Mouse (Mus musculus) forebrain, embryonic 10.5 days (tissue): Measurements from ENCODE around the gene Ina. TPM values are rescaled to one million over a fixed set of nuclear protein-coding genes. Genes with fewer than 3 reads are reported as not detected.

Experiments used
- DNase-seq: peaks from one replicate; pipeline ENCODE4 v3.0.0-alpha.2; 2017; ENCODE audit warnings: low spot score; ENCODE audit errors: extremely low spot score
- H3K27ac ChIP-seq: fragments of 300-500 bp; sonication (generic); 2 replicates; pipeline ENCODE4 v1.5.1; 2016; ENCODE audit warnings: mild to moderate bottlenecking
- H3K27me3 ChIP-seq: fragments of 300-500 bp; sonication (generic); 2 replicates; pipeline ENCODE4 v1.6.1; 2016; ENCODE audit warnings: mild to moderate bottlenecking; ENCODE audit not compliant: poor library complexity, severe bottlenecking
- H3K36me3 ChIP-seq: fragments of 300-500 bp; sonication (generic); replicated peaks from 2 replicates; pipeline ENCODE4 v1.6.1; 2016; ENCODE audit warnings: mild to moderate bottlenecking, moderate library complexity
- H3K4me1 ChIP-seq: fragments of 300-500 bp; sonication (generic); 2 replicates; pipeline ENCODE4 v1.6.1; 2016
- H3K4me3 ChIP-seq: fragments of 300-500 bp; sonication (generic); 2 replicates; pipeline ENCODE4 v1.5.1; 2016; ENCODE audit warnings: mild to moderate bottlenecking, moderate library complexity
- H3K9me3 ChIP-seq: fragments of 300-500 bp; sonication (generic); 2 replicates; pipeline ENCODE4 v1.6.1; 2016; ENCODE audit warnings: mild to moderate bottlenecking, moderate library complexity
- WGBS: fragments of 180-500 bp; shearing (Covaris S2); methylation state at CpG from one replicate; pipeline ENCODE4 v1.1.7; 2016; 5-methylcytosine and 5-hydroxymethylcytosine counted together
- polyA plus RNA-seq: library from polyadenylated mRNA; unstranded; fragments of >200 nt; fragmentation: Nextera tagmentation; extraction: Ambion mirVana; gene quantifications from 2 replicates; pipeline ENCODE4 v1.2.1, GENCODE M21; 2016

The Ina gene
- polyA plus RNA-seq, 1 experiment from 2014 or later: 15.8 TPM

- no peak overlapping the region for H3K4me3 ChIP-seq
- H3K27me3 ChIP-seq: peaks cover 30% of the 10 kb centered on the region
- no peak overlapping the region for H3K27ac ChIP-seq
- H3K9me3 ChIP-seq: no peaks in the 10 kb centered on the region
- 93% methylated on average over 7 of the region's 7 CpGs for WGBS
- H3K4me1 ChIP-seq: peaks cover 10% of the 10 kb centered on the region
- H3K36me3 ChIP-seq: no peaks in the 10 kb centered on the region
- DNase-seq: no peak
Observed at GRCm38 (mm10) chr19:47009420-47009819, 5.1 kb upstream of the Ina start.

GRCm38 (mm10) chr19:47009943-47010342 is 4.6 kb upstream of the Ina start:
- Histone ChIP-seq H3K4me1 (peaks cover 15% of the 10 kb centered on the region), H3K27me3 (peaks cover 36% of the 10 kb centered on the region), H3K36me3 (no peaks in the 10 kb centered on the region), H3K27ac (no peak overlapping the region), H3K9me3 (no peaks in the 10 kb centered on the region), H3K4me3 (no peak overlapping the region)
- 94% methylated on average over 5 of the region's 5 CpGs for WGBS
- DNase-seq: no peak

- H3K4me1 ChIP-seq: peaks cover 32% of the 10 kb centered on the region
- no peaks in the 10 kb centered on the region for H3K9me3 ChIP-seq
- 92% methylated on average over 15 of the region's 15 CpGs for WGBS
- no peak overlapping the region for H3K4me3 ChIP-seq
- H3K36me3 ChIP-seq: no peaks in the 10 kb centered on the region
- H3K27ac ChIP-seq: no peak overlapping the region
- H3K27me3 ChIP-seq: peaks cover 62% of the 10 kb centered on the region
- no peak for DNase-seq
Observed at GRCm38 (mm10) chr19:47012521-47013130, 1.9 kb upstream of the Ina start.

GRCm38 (mm10) chr19:47013340-47014158 is 949 bp upstream of the Ina start:
- Histone ChIP-seq H3K27me3 (peaks cover 67% of the 10 kb centered on the region), H3K36me3 (no peaks in the 10 kb centered on the region), H3K27ac (peak overlapping the region; percentile 52; the same call in 1 of the 2 replicates), H3K4me1 (peaks cover 40% of the 10 kb centered on the region), H3K4me3 (peak overlapping the region; percentile 57), H3K9me3 (no peaks in the 10 kb centered on the region)
- no peak for DNase-seq
- WGBS: 10% methylated on average over 20 of the region's 20 CpGs

- peaks cover 43% of the 10 kb centered on the region for H3K4me1 ChIP-seq
- peaks cover 68% of the 10 kb centered on the region for H3K27me3 ChIP-seq
- WGBS: under 1% methylated on average over 11 of the region's 11 CpGs
- H3K27ac ChIP-seq: peak overlapping the region; percentile 52; the same call in 1 of the 2 replicates
- no peaks in the 10 kb centered on the region for H3K36me3 ChIP-seq
- DNase-seq: no peak
- H3K4me3 ChIP-seq: peak overlapping the region; percentile 57
- no peaks in the 10 kb centered on the region for H3K9me3 ChIP-seq
Observed at GRCm38 (mm10) chr19:47014159-47014446, 395 bp upstream of the Ina start.

GRCm38 (mm10) chr19:47015396-47015795 is 898 bp downstream of the Ina start:
- Histone ChIP-seq H3K4me1 (peaks cover 51% of the 10 kb centered on the region), H3K9me3 (no peaks in the 10 kb centered on the region), H3K27me3 (peaks cover 72% of the 10 kb centered on the region), H3K27ac (no peak overlapping the region), H3K4me3 (peak overlapping the region; percentile 57), H3K36me3 (no peaks in the 10 kb centered on the region)
- WGBS: under 1% methylated on average over 37 of the region's 37 CpGs
- peak; percentile 32 for DNase-seq

- Histone ChIP-seq H3K4me1 (peaks cover 51% of the 10 kb centered on the region), H3K36me3 (no peaks in the 10 kb centered on the region), H3K27ac (no peak overlapping the region), H3K4me3 (peak overlapping the region; percentile 57), H3K27me3 (peaks cover 72% of the 10 kb centered on the region), H3K9me3 (no peaks in the 10 kb centered on the region)
- no peak for DNase-seq
- 3% methylated on average over 9 of the region's 9 CpGs for WGBS
Observed at GRCm38 (mm10) chr19:47015965-47016364, 1.5 kb downstream of the Ina start.

GRCm38 (mm10) chr19:47016487-47016886 is 2.0 kb downstream of the Ina start:
- under 1% methylated on average over 14 of the region's 15 CpGs for WGBS
- no peak overlapping the region for H3K27ac ChIP-seq
- peaks cover 71% of the 10 kb centered on the region for H3K27me3 ChIP-seq
- no peaks in the 10 kb centered on the region for H3K36me3 ChIP-seq
- peak; percentile 83 for DNase-seq
- H3K9me3 ChIP-seq: no peaks in the 10 kb centered on the region
- H3K4me3 ChIP-seq: peak overlapping the region; percentile 57; the same call in 1 of the 2 replicates
- peaks cover 51% of the 10 kb centered on the region for H3K4me1 ChIP-seq

- H3K9me3 ChIP-seq: no peaks in the 10 kb centered on the region
- no peaks in the 10 kb centered on the region for H3K36me3 ChIP-seq
- peak overlapping the region; percentile 57; the same call in 1 of the 2 replicates for H3K4me3 ChIP-seq
- no peak for DNase-seq
- H3K27ac ChIP-seq: no peak overlapping the region; the same call in 1 of the 2 replicates
- WGBS: 6% methylated on average over 3 of the region's 3 CpGs
- H3K27me3 ChIP-seq: peaks cover 57% of the 10 kb centered on the region
- peaks cover 51% of the 10 kb centered on the region for H3K4me1 ChIP-seq
Observed at GRCm38 (mm10) chr19:47017831-47018230, 3.3 kb downstream of the Ina start.

- Histone ChIP-seq H3K27me3 (peaks cover 52% of the 10 kb centered on the region), H3K27ac (no peak overlapping the region; the same call in 1 of the 2 replicates), H3K9me3 (no peaks in the 10 kb centered on the region), H3K4me3 (peak overlapping the region; percentile 57; the same call in 1 of the 2 replicates), H3K4me1 (peaks cover 51% of the 10 kb centered on the region), H3K36me3 (no peaks in the 10 kb centered on the region)
- DNase-seq: no peak
- 31% methylated on average over 2 of the region's 2 CpGs for WGBS
Observed at GRCm38 (mm10) chr19:47018330-47018729, 3.8 kb downstream of the Ina start.

- Histone ChIP-seq H3K9me3 (no peaks in the 10 kb centered on the region), H3K4me1 (peaks cover 42% of the 10 kb centered on the region), H3K27ac (0 out of 2 replicates have a peak overlapping the region, but pooled peaks have one; percentile 30), H3K27me3 (peaks cover 42% of the 10 kb centered on the region), H3K4me3 (no peak overlapping the region), H3K36me3 (no peaks in the 10 kb centered on the region)
- WGBS: 34% methylated on average over 6 of the region's 6 CpGs
- DNase-seq: no peak
Observed at GRCm38 (mm10) chr19:47019326-47019725, 4.8 kb downstream of the Ina start.

GRCm38 (mm10) chr19:47022709-47023108 is 8.2 kb downstream of the Ina start:
- Histone ChIP-seq H3K9me3 (no peaks in the 10 kb centered on the region), H3K4me3 (no peak overlapping the region), H3K27ac (no peak overlapping the region), H3K27me3 (peaks cover 8% of the 10 kb centered on the region), H3K36me3 (no peaks in the 10 kb centered on the region), H3K4me1 (peaks cover 18% of the 10 kb centered on the region)
- DNase-seq: no peak
- 88% methylated on average over 4 of the region's 4 CpGs for WGBS

GRCm38 (mm10) chr19:47023546-47023945 is 9.0 kb downstream of the Ina start:
- Histone ChIP-seq H3K4me1 (peaks cover 11% of the 10 kb centered on the region), H3K27ac (no peak overlapping the region), H3K4me3 (no peak overlapping the region), H3K9me3 (no peaks in the 10 kb centered on the region), H3K36me3 (no peaks in the 10 kb centered on the region), H3K27me3 (peaks cover 5% of the 10 kb centered on the region; the same call in 1 of the 2 replicates)
- WGBS: 91% methylated on average over 13 of the region's 13 CpGs
- no peak for DNase-seq
